Mouse (Mus musculus): ENCODE measurements around the gene Arhgap15.

GRCm38 (mm10) chr2:44104282-44105197 lies 355.9 kb downstream of the Arhgap15 start:
- TF ChIP-seq HCFC1 (IDR thresholded peaks at IDR 0.05; ENCODE audit: low read depth, low read length) (no peak), EP300 (IDR thresholded peaks at IDR 0.05; ENCODE audit: low read length) (no peak), NRF1 (IDR thresholded peaks at IDR 0.05; ENCODE audit: low read depth, low read length) (no peak), CTCF (conservative IDR thresholded peaks at IDR 0.05 in 1 of 2, IDR thresholded peaks at IDR 0.05 in 1 of 2; ENCODE audit: low read depth in 2 of 2, low read length in 2 of 2) (no peak), JUND (conservative IDR thresholded peaks at IDR 0.05; ENCODE audit: low read depth, low read length) (no peak), CHD1 (IDR thresholded peaks at IDR 0.05; ENCODE audit: low read depth, low read length) (no peak), RAD21 (IDR thresholded peaks at IDR 0.05; ENCODE audit: low read depth, low read length) (no peak), MEF2A (IDR thresholded peaks at IDR 0.05; ENCODE audit: borderline replicate concordance, low read depth, low read length) (no peak)

Data from CH12.LX (cell line).